ENCODE assay signal across 28 mouse cellular contexts in the genomic region with DNA sequence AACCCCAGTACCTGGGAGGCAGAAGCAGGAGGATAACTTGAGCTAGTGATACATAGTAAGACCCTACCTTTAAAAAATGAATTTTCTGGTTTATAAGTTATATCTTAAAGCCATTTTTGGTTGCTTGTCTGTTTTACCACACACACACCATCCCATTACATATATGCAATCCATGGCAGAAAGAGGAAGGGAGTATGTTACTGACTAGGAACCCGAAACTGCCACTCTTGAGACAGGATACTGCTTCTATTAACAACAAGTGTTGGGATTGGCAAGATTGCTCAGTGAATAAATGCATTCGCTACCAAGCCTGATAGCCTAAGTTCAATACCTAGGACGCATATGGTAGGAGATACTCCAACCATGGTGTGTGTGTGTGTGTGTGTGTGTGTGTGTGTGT.
"Had no signal": no experiment of that assay in that cellular context is flagged by ENCODE, and none has a peak within 500 bp of the region (broad histone marks: within the 10 kb centered on the region; RNA-seq: fewer than 3 reads in every experiment).

No protein-coding gene starts in this region.

- H3K27me3 ChIP-seq: heart, embryonic 13.5 days; heart, embryonic 15.5 days; hindbrain, embryonic 15.5 days; liver, embryonic 13.5 days had no signal

- H3K27ac ChIP-seq: gastrocnemius, adult 2 months; heart, adult 2 months; heart, embryonic 13.5 days; heart, embryonic 15.5 days; hindbrain, embryonic 13.5 days; hindbrain, embryonic 15.5 days; hindbrain, postnatal 0 days; kidney, embryonic 15.5 days; kidney, postnatal 0 days; limb, embryonic 10.5 days; limb, embryonic 12.5 days; liver, embryonic 13.5 days had no signal

- H3K9ac ChIP-seq: heart, embryonic 13.5 days; heart, embryonic 15.5 days; hindbrain, embryonic 13.5 days; hindbrain, embryonic 15.5 days; kidney, embryonic 15.5 days; limb, embryonic 12.5 days; liver, embryonic 13.5 days had no signal

- H3K9me3 ChIP-seq: heart, embryonic 13.5 days; heart, embryonic 15.5 days; hindbrain, embryonic 13.5 days; hindbrain, embryonic 15.5 days; kidney, embryonic 15.5 days; limb, embryonic 10.5 days; limb, embryonic 12.5 days; liver, embryonic 13.5 days had no signal

- ATAC-seq: hindbrain, postnatal 0 days; intestine, embryonic 16.5 days had no signal

- DNase-seq: gastrocnemius, adult 2 months; gastrocnemius, postnatal 10 days; gastrocnemius, postnatal 25 days; heart, adult 11 months; heart, adult 2 months; heart, postnatal 14 days; heart, postnatal 36 days; kidney, adult 11 months; kidney, adult 2 months; kidney, adult 9 months; kidney, postnatal 14 days; kidney, postnatal 36 days; layer of hippocampus, adult 9-11 months; layer of hippocampus, postnatal 36 days; liver; liver, embryonic 13.5 days had no signal

- H3K36me3 ChIP-seq: heart, embryonic 13.5 days; heart, embryonic 15.5 days; hindbrain, embryonic 13.5 days; kidney, embryonic 15.5 days; limb, embryonic 10.5 days; limb, embryonic 12.5 days; liver, embryonic 13.5 days had no signal

- H3K4me1 ChIP-seq: heart, embryonic 13.5 days; heart, embryonic 15.5 days; hindbrain, embryonic 13.5 days; hindbrain, embryonic 15.5 days; kidney, embryonic 15.5 days; limb, embryonic 10.5 days; limb, embryonic 12.5 days; liver, embryonic 13.5 days had no signal

- H3K4me2 ChIP-seq: heart, embryonic 11.5 days; heart, embryonic 13.5 days; heart, embryonic 15.5 days; hindbrain, embryonic 13.5 days; hindbrain, embryonic 15.5 days; kidney, embryonic 15.5 days; limb, embryonic 12.5 days; liver, embryonic 11.5 days; liver, embryonic 13.5 days had no signal

- H3K4me3 ChIP-seq: gastrocnemius, adult 2 months; heart, adult 2 months; heart, embryonic 13.5 days; heart, embryonic 15.5 days; hindbrain, embryonic 13.5 days; hindbrain, embryonic 15.5 days; kidney, embryonic 15.5 days; limb, embryonic 10.5 days; limb, embryonic 12.5 days; liver, embryonic 13.5 days had no signal
